Mouse (Mus musculus) monocyte, adult 2 months (primary cell): ENCODE data around the gene Fblim1.

ENCODE experiments used
- DNase-seq, 2 experiments: peaks; one replicate each; pipeline ENCODE4 v3.0.0; 2022; ENCODE audit warnings: low spot score in 2 of 2, low read depth in 1 of 2

The Fblim1 gene

DNA sequence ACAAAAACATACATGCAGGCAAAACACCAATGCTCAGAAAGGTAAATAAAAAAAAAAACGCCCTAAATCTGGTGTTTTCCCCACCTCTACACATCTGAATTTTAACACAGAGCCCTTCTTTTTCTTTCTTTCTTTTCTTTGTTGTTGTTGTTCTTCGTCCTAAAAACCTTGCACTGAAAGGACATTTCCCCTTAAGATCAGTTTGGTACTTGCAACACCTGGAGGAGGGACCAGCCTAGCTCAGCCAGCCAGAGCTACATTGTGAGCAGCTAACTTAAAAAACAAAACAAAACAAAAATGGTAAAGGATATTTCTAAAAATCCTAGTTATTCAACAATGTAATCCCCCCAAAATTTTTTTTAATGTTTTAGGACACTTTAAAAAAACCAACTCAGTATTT lies 61.4 kb downstream of the Fblim1 start:
- no peak for DNase-seq

DNA sequence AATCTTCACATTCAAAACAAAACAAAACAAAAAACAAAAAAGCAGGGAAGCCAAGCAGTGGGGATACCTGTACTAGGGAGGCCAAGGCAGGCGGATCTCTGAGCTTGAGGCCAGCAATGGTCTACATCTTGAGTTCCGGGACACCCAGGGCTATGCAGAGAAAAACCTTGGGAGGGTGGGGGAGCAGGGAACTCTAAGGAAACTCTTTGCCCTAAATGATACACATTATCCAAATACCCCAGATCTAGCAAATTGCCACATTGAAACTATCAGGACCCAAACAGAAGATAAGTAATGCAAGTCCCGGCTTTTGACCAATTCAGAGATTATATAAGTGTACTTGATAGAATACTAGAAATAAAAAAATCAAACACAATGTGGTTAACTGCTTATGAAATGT lies 62.3 kb downstream of the Fblim1 start:
- DNase-seq, result no peak

DNA sequence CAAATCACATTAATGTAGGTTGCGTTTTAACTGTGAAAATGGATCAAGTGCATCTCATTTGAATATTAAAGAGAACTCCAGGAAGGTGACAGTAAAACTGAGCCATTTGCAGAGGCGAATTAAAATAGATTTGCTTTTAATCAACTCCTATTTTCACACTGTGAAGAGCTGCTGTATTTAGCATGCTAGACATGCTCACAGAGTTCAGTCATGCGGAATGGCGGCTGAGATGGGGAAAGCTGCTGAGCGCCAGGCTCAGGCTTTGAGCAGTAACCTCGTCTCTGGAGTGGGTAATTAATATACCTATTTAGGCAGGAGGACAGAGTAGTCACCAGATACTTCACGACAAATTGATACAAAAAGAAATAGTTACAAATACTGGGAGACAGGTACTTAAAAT lies 64.0 kb downstream of the Fblim1 start:
- DNase-seq, result no peak

DNA sequence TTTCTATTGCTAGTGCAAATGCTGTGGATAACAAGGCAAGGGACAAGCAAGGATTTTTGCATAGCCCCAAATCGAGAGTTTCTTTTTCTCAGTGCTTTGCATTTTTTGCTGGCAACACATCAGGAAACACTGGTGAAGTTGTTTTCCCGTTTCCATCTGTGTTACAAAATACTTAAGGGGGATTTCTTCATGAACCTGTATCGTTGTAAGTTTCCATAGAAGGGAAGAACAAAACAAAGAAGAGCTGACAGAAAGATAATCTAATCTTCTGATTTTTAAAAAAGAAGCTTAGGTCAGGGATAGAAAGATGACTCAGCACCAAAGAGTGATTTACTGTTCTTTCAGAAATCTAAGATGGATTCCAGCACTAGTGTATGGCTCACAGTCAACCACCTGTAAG lies 65.1 kb downstream of the Fblim1 start:
- no peak for DNase-seq

DNA sequence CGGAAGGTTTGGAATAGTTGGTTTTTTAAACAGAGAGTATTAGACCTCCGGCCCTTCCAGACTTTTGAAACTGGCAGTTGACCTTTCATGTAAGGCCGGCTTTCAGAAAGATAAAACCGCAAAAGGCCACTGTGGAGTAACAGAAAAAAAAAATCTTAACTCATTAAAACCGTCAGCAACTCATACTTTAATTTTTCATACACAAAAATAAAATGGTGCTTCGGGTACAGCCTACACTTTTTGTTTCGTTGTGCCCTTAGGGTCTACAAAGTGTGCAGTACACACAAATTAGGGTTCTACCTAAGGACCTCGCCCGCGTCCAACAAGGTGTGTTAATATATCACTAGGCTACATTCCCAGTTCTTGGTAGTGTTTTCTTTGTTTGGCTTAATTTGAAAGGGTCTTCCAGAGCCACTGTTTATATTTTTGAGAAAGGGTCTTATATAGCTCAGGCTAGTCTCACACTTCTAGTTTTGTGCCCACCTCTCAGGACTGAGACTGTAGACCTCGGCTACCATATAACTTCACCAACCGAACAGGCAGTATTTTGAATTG lies 66.6 kb downstream of the Fblim1 start:
- no peak for DNase-seq

DNA sequence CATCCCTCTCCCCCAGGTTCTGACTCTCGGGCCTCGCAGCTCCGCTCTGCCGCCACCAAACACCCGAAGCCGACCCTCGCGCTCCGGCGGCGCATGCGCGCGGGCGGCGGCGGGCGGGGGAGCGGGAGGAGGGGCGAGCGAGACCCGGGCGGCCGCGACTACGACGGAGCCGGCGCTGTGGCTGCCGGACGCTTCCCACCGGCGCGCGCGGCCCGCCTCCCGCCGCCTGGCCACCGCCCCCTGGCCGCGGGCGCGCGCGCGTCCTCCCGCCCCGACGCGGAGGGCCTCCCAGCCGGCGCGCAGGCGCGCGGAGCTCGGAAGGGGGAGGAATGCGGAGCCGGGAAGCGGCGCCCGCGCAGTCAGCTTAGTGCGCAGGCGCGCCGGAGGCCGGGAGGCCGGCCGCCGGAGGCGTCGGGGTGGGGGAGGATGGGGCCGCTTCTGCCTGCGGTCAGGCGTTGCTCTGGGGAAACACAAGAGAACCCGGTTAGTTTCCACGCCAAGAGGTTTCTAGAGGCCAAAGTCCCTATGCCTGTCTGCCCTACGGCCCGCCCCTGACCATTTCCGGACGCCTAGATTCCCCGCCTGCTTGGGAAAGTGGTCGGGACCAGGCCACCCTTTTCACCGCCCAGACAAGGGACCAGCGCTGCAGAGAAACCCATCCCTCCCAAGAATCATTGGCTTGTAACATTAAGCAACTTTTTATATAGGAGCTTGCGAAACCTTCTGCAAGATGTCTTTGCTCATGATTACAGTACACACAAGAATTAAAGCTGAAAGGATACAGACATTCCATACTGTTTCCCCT lies 67.3 kb downstream of the Fblim1 start, which contains the start of gene Spen:
TSS of gene Spen (minus strand) at position 190 of the 805 bp plus-strand sequence.
- DNase-seq, result peak; percentile 82 to 88

DNA sequence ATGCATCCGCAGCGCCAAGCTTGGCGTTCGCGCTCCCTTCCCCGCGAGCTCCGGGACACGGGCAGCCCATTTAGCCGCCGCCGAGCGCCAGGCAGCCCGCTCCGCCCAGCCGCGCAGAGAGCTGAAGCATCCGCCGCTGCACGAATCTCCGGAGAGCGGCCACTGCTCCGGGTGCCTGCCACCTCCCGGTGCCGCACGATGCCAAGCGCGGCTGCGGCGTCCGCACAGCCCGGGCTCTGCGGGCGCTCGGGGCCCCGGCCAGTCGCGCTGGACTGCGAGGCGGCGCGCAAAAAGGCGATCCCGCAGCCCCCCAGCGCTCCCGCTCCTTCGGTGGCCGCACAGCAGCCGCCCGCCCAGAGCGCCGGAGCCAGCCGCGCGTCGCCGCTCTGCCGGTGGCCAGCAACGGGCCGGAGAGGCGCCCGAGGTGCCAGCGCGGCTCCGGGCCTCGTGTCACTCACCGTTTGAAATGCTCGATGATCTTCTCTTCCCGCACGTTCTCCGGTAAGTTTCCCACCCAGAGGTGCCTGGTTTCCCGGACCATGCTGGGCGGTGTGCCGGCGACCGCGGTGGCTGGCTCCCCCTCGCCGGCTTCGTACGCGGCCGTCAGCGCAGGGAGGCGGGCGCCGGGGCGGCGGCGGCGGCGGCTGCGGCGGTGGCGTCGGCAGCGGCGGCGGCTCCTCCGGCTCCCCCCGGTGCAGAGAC lies 68.0 kb downstream of the Fblim1 start:
- no peak for DNase-seq

DNA sequence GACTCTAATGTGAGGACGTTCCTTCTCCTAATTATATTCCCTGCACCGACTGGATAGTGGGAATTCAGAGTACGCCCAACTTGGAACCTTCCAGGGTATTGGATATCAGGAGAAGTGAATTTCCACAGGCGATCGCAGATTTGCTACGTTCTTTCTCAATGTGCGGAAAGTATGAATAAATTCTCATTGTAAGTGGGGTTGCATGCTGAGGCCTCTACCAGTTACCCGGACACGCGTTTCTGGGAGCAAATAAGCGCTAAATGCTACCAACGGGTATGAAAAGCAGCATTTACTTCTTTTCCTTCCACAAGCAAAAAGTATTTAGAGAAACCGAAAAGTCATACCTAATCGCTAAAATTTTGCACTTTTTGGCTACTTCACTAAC lies 68.7 kb downstream of the Fblim1 start:
- DNase-seq, result no peak

DNA sequence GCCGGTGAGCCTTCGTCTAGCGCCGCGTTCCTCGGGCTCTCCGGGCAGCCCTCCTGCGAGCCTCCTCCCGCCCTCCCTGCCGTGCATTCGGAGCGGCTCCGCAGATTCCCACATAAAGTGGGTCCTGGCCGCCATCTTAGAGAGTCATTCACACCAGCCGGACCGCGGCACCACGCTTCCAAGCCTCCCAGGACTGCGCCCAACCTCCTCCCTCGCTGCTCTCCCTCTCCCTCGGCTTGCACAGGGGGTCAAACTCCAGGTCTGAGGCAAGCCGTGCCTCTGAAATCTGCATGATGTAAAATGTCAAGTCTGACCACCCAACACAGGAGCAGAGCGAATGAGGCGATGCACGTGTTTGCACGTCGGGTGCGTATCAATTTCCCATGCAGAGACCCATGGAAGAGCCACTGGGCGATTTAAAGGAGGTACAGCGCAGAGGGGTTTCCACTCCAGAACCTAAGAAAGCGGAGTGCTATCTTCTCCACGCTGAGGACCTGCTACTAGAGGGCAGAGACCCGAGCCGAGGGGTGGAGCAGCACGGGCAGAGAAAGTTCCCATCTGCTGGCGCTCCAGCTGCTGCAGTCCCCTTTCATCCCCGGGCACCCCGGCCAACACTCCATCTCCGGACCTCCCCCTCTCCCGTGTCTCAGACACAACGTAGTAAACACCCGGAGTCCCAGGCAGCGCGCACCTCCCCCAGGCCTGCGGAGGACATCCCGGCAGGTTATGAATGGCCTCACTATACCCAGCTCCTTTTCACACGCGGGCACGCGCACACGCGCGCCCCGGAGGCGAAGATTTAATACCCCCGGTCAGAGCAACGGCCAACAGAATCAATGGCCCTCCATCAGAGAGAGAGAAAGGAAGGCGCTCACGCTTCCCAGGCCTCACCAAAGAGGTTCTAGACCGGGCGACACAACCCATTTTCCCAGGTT lies 69.3 kb downstream of the Fblim1 start:
- no peak for DNase-seq

DNA sequence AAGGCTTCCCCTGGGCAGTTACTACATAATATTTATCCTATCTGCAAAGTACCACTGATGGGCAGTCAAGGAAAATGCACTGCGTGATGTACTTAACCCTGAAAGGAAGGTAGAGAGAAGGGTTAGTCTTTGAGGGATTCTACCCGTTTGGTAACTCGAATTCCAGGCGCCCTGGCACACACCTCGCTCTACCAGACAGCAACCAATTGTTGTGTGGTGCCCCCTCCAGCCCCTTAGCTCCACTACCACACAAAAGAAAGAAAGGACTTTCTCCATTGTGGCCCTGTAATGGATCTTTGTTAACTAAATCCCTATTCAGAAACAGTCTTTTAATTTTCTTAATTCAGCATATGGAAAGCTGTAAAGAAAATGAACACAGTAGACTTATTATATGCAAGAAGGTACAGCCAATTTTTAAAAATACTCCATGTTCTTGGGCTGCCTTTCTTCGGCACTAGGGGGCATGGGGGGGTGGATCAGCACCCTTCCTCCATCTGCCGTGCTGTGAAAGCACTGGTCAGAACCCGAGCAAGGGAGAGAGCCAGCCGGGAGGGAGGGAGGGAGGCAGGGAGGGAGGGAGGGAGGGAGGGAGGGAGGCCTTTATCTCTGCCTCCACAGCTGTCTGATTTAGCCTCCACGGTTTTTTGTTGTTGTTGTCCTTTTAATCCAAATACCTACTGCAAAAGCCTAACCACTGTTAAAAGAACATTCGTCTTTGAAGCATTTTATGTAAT lies 70.8 kb downstream of the Fblim1 start:
- no peak for DNase-seq

DNA sequence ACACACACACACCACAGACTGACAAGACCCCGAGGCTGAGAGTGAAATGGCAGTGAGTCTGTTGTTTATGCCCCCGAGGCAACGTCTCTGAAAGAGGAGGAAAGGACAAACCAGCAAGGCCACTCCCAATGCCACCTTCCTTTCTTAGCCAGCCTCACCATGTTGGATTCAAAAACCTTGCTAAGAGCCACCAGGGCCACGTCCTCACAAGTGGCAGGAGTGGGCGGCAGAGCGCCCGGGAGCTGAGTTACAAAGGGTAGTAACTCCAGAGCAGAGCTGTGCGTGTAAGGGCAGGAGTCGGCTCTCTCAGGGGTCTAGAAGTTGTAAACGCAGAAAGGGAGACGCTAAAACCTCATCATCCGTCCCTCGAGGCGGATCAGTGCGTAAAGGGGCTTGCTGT lies 74.9 kb downstream of the Fblim1 start:
- no peak for DNase-seq

DNA sequence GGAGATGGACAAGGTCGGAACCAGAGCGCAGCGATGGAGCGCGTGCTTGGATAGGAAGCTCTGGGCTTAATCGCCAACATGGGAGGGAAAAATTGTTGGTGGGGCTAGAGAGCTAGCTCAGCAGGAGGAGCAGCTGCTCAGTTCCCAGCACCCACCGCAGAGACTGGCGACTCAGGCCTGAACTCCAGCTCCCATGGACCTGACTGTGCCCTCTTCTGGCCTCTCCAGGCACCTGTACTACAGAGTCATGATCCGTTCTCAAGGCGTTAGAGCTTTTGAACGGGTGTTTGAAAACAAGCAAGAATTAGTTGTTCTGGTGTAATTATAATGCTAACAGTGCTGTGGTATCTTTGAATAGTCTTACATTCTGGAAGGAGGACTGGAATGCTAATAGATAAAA lies 77.0 kb downstream of the Fblim1 start:
- DNase-seq, result no peak

DNA sequence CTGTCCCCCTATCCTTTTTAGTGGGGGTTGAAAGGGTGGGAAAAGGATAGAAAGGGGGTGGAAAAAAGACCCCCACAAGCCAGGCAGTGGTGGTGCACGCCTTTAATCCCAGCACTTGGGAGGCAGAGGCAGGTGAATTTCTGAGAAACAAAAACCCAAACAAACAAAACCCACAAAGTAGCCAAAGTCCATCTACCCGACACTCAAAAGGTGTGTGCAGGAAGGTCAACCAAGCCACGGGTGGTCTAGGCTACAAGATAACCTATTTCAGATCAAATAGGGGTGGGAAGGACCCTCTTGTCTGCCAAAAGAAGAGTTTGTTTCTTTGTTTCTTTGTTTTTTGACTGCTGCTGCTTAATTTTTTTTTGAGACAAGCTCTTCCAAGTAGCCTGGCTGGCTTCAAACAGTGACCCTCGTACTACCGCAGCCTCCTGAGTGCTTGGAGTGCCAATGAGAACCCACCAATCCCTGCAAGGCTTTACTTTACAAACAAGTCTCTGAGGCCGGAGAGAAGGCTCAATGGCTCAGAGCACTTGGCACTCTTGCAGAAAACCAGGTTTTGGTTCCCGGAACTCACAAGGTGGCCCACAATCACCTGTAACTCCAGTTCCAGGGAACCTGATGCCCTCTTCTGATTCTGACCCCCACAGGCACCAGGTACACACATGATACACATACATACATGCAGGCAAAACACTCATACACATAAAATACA lies 78.8 kb downstream of the Fblim1 start:
- DNase-seq, result no peak
